Mouse (Mus musculus): ENCODE measurements around the gene Rarres1.

The Rarres1 gene

DNA sequence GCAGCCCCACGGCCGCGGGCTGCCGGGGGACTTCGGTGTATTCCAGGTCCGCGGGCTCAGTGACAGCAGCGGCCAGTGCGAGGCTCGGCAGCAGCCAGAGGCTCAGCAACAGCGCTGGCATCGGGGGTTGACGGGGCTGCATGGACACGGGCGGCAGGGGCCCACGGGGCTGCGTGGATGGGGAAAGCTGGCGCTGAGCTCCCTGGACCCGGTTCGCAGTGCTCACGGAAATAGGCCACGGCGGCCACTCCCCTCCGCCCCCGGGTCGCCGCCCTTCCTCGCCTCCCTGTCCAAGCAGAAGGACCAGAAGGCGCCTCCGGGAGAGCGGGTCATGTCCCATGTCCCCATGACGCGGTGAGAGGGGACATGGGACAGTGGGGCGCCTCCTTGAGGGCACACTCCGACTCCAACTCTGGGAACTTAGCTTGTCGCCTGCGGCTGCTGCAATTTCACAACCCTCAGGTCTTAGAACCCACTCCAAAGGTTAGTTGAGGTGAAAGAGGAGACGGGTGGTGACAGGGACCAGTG lies at the start of gene Rarres1:
Gene Rarres1 (minus strand): TSS at position 250 of the 528 bp plus-strand sequence.
- DNase-seq, result no peak

DNA sequence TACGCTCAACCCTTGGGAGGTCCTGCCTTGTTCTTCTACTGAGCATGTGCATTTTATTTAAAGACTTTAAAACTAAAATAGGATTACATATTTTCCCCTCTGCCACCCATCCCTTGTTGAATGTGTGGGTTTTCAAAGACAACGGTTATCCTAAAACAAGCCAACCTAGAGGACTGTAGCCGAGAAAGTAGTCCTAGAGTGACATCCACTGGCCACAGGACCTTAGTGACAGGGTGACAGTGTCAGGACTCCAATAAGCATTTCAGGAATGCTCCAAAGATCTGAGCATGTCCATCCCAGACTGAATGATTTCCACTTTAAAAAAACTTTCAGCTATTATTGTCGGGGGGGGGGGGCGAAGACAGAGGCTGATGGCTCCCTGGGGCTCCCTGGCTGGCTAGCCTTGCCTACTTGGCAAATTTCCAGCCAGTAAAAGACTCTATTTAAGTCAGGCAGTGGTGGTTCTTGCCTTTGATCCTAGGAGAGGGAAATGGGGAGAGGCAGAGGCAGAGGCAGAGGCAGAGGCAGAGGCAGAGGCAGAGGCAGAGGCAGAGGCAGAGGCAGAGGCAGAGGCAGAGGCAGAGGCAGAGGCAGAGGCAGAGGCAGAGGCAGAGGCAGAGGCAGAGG lies 49.5 kb upstream of the Rarres1 start:
- no peak for DNase-seq

DNA sequence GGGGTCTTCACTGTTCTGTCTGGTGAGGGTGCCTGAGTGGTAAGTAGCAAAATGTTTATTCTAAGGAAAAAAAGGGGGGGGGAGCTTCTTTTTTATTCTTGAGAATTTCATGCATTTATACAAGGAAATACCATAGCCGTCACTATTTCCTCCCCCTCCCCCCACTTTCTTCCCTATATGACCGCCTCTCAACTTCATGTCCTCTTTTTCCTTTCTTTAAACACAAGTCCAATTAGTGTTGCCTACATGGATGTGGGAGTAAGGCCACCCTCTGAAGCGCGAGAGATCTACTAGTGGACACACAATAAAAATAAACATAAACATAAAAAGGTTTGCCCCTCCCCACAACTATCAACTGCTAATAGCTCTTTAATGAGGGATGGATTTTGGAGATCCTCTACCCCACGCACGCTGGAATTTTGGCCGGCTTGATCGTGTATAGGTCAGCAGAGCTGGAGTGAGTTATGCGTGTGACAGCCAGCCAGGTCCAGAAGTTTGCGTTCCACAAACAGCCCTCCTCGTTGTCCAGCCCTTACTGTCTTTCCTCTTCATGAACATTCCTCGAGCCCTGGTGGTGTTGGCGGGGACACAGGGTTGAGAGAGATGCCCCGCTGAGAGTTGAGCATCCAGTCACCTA lies 42.5 kb upstream of the Rarres1 start:
- DNase-seq, result no peak

DNA sequence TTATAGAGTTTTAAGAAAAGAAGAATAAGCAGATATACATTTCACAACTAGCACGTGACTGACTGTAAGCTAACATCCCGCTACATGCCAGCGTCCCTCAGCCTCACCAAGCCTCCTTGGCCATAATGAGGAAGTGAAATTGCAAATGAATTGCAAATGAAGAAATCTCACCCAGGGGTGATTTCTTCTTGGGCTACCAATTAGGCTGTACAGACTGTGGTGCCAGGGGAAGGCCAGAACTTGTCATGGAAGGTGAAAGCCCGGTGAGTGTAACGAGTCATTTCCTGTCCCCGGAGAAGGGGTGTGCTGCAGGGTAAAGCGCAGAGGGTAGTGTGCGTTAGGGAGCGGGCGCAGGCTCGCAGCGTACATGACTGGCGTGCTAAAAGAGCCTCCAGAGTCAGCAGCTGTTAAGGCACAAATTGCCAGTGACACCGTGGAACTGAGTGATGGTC lies 41.9 kb upstream of the Rarres1 start:
- DNase-seq, result no peak

DNA sequence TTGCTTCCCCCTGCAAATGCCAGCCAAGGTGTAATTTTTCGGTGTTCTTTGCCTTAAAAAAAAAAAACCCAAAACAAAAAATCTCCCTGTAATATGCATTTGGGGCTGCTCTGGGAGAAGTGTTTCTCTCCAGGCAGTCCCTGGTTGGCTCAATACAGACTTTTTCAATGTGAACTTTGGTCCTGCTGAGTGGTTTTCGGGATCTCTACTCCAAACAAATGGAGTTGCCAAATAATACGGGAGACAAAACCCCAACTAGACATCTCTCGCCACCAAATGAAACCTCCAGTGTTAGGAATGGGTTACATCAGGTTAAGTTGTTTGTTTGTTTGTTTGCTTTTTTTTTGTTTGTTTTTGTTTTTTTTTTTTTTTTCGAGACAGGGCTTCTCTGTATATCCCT lies 39.9 kb upstream of the Rarres1 start:
- no peak for DNase-seq

DNA sequence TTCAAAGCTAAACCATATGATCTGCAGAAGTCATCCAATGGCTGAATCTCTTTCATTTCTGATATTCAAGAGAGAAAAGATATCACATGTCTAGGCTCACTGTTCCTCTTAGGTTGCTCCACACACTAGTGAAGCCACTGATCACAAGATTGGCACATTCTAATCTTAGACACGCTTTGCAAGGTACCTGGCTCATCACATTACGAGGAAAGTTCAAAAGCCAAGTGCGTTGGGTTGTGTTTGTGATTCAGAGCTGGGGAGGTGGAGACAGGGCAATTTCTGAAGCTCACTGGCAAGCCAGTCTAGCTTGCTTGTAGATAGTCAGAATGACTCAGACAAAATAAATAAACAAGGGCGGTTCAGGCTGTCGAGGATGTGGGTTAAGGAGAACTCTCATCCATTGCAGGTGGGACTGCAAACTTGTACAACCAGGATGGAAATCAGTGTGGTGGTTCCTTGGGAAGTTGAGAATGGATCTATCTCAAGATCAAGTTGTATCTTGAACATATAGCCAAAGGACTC lies 38.7 kb upstream of the Rarres1 start:
- no peak for DNase-seq

DNA sequence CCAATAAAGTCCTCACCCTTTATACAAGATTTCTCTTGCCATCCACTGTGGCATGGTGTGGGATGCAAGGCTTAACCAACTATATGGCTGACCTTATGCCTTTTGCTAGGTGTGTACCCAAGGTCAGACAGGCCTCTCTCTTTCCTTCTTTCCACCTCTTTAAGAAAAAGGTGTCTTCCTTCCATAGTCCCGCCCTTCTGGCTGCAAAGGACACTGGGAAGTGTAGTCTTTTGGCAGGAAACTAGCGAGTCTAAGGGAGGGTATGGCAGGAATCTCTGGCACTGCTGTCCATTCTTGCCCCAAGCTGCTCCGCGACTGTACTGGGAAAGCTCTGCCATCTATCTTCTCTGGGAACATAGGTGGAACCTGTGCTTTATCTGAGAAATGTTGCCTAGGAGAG lies 38.0 kb upstream of the Rarres1 start:
- no peak for DNase-seq

DNA sequence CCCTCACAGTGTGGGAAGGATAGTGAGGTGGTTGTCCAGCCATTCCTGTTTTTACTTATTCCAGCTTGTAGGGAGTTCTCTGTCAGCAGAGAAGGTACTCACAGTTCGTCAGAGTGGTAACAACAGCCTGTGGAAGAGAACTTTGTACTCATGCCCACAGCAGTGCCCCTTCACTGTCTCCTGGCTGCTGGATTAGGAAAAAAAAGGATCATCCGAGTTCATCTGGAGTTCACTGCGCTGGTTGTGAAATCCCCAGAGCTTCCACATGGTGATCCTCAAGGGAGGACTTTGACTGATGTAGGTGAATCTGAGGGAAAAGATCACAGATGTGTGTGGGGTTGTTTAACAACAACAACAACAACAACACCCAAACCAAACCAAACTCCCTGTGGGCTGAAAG lies 35.9 kb upstream of the Rarres1 start:
- no peak for DNase-seq

DNA sequence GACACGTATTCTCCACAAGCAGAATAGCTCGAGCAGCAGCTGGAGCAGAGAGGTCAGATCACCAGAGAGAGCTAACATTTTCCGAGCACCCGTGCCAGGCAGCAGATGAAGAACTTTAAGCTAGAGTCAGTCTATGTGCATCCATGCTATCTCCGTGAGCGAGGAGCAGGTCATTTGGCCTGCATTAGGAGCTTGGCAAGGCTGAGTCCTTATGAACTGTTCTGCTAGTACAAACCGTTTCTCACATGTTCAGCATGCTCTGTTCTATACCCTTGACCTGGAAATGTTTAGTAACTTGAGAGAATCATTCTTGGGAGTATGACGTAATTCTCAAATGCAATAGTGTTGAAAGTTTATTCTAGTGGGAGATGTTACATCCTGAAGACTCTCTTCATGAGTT lies 28.3 kb upstream of the Rarres1 start:
- DNase-seq, result no peak

DNA sequence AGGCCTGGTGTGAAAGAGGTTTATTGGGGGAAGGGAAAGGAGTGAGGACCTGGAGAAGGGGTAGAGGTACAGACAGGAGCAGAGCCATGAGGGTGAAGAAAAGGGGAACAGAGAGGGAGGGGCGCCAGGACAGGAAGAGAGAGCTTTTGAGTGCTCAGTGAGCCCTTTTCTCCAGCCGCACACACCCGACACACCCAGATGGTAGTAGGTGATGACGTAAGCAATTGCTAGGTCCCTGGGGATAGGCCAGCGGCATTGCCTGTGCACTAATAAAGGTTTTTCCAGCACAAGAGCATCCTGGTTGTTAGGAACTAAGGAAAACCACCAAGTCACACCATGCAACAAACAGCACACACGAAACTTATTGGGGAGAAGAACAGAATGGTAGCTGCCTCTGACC lies 9.4 kb upstream of the Rarres1 start:
- no peak for DNase-seq

DNA sequence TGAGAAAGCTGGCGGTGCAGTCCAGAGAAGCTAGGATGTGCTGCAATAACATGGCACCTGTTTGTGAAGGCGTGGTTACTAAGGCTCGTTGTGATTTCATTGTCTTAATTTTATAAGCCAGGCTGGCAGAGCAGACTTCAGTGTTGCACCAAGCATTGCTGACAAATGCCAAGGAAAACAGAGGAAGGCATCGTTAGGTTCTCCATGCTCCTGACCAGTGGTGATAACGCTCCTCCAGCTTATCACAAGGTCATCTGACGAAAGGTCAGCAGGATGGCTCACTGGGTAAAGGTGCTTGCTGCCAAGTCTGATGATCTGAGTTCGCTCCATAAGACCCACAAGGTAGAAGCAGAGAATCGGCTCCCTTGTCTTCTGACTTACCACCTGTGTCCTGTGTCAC lies 7.4 kb upstream of the Rarres1 start:
- DNase-seq, result no peak

DNA sequence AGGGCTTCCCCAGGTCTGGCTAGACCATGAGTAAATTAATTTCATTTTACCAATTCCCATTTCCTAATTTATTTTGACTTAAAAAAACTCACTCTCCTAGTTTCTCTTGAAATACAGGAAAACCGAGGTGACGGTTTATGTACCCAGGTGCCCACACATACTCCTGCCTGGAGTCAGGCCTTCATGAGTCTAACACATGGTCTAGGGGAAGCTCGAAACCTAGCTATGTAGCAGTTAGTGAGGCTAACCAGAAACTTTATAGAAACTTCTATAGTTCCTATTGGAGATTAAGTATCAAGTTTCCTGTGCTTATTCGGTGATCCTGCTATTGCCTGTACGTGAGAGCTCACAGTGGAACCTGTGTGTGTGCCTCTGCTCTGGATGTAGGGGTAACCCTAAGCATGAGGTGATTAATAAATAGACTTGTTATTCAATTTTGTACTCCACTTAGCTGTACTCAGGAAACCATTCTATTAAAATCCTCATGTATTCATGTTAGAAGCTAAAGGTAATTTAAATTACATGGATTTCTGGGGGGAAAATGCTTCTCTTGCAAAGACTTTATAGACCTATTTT lies 5.3 kb upstream of the Rarres1 start:
- no peak for DNase-seq

DNA sequence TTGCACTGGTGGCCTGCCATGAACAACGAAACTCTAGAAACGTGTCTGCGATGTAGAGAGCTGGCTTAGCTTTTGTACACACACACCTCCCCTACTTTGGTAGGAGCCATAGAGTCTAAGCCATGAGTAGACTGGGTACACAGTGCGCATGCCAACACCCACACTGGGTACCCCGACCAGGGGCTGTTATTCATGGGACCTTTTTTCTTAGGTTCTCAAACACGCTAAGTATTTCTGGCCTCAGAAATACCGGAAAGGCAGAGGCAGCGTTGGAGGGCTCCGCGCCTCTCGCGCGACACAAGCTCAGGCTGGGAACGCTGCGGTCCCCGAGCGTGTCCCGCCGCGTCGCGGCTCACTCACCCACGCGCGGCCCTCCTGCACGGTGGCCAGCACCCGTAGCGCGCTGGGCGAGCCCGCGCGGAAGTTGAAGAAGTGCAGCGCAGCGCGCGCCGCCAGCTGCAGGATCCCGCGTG lies 486 bp downstream of the Rarres1 start:
- DNase-seq, result no peak

DNA sequence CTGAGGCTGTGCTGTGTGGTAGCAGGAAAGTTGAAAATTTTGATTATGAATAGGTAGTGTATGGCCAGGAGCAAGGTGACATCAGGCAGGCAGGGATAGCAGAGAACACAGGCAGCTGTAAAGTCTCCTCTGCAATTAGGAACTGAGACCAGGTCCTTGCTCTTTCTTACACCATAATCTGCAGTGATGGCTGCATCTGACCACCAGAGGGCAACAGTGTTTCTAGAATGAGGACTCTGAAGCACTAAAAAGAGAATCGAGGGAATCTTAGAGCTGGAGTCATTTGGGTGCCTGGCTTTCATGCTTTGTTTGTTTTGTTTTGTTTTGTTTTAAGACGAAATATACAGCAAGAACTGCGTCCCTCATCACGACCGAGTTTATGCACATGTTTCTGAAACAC lies 2.5 kb downstream of the Rarres1 start:
- peak; percentile 26 for DNase-seq

DNA sequence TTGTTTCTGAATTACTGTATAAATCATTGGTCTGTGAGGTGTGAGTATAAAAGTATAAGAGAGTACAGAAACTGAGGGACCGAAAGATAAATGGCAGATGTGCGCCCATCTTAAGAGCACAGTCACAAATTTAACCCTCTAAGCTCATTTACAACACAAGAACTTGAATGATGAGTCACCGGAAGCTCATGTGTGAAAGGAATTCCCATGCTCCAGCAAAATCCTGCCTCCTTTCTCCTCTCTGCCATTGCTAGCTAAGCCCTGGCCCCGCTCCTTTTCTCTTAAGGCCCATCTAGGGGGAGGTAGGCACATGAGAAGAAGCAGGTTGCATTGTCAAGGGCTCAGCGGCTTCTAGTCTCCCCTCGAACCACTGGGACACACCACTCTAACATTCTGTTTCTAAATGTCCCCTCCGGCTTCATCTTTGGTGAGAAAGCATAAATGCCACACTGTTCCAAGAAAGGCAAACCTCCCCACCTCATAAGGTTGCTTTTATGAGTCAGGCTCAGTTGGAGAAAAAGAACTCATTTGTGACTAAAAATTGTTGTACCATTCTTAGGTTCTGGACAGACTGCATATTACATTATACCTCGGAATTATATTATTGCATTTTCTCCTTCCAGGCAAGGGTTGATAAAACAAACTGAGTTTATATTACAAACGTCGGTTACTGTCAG lies 7.0 kb downstream of the Rarres1 start:
- DNase-seq, result no peak

DNA sequence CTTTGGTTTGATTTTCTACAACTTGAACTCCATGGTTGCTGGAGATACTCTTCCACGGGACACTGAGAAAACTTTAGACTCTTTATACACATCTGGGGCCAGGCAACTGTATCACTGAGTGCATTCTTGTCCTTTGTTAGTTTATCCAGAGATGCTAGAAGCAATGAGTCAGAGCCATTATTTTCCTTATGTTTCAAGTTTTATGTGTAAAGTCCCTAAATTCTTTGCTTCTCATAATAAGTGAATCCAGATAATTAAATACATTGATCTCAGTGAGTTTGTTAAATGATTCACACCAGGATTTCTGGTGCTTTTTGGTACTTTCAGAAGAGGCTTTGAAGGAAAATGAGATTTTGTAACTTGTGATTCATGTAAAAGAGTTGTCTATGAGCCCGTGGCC lies 10.0 kb downstream of the Rarres1 start:
- DNase-seq, result no peak

DNA sequence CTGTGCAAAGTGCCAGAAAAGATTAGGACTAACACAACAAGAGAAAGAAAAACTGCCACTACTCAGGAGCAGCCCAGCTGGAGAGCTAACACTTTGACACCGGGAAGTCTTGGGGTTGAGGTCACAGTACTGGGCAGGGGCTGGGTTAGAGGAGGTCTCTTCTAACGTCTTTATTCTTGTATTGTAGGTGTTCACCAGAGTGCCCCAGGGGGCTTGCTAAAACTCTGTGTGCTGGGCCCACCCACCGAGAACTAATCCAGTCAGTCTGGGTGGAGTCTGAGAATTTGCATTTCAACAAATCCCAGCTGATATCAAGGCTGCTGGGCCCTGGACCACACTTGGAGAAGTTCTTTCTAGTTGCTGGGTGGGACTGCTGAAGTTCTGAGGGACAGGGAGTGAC lies 11.4 kb downstream of the Rarres1 start:
- DNase-seq, result no peak

DNA sequence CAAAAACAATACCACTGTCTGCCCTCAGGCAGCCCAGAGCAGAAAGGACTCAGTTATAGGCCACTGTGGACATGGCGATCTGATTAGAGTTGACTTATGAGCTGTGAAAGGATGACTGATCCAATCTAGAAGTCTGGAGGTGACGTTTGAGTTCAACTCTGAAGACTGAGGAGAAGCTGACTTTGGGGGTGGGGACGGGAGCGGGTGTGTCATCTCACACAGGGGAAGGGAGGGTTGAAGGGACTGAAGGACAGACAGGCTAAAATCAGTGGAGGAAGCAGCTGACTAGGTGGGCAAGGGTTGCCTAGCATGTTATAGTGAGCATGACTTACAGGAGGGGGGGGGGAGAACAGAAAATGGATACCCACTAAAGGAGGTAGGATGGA lies 15.9 kb downstream of the Rarres1 start:
- no peak for DNase-seq

DNA sequence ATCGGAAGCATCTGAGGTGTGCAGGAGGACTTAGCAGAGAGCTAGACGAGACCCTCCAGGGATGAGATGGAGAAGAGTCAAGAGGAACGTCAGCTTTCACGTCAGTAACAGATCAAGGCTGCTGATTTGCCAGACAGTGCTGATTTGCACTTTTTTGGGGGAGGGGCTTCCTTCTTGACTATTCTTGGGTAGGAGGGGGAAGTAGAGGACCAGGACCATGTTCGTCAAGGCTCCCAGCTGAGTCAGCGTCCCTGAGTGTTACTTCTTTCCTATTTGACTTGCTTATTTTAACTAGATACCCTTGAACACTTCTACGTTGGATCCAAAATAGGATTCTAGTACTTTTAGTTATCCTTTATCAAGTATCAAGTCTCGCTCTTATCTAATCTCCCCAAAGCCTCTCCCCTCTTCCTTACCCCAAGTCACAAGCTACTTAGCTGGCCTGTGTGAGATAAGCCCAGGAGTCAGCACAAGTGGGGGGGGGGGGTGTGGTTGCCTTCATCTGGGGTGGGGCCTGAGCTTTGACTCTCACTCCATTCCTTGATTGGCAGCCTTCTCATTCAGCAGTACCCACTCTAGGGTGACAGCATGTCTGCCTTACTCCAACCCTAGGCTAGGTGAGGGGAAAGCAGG lies 16.4 kb downstream of the Rarres1 start:
- DNase-seq, result no peak

DNA sequence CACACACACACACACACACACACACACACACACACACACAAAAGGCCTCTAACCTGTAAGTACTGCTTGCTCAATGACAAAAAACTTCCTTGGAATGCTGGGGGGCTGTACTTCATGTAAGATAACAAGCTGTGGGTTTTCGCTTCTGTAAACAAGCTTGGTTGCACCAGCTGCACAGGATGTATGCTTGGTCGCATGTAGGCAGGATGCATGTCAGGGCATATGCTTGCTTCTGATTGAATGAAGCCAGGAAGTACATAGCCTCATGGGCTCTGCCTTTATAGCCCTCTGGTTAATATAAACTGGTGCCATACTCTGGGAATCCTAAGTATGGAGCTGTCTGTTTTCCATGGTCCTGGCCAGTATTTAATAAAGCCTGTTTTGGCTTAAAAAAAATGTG lies 17.3 kb downstream of the Rarres1 start:
- no peak for DNase-seq

DNA sequence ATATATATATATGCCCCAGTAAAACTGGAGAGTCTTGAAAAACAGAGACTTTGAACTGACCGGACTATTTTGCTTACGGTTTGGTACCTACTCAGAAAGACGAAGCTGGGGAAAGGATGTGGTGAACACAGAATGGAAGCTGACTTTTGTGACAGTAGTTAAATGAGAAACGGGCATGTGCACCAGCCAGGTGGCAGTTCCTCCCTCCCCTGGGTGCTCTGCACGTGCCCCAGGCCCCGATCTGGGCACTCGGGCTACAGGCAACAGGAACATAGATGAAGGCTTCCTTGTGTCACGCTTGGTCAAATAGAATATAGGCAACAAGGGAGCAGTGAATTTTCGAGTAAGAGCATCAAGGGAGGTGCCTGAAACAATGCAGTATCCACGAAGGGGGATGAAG lies 19.0 kb downstream of the Rarres1 start:
- no peak for DNase-seq

DNA sequence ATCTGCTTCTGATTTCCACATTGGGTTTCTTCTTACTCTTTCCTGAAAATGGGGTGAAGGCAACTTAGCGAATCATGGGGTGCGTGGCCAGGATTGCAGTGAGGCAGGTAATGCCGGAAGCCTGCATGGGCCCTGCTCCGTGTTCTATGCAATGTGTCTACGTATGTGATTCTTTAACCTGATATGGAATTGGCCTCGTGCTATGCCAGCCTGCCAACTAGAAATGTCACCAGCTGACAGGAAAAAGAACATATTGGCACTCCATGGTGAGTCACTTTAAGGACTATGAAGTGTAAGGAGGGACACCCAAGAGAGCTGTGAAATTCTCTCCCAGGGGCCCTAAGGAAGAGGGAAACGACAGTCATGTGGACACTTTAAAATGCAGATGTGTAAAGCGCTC lies 22.2 kb downstream of the Rarres1 start:
- no peak for DNase-seq

Measured in cerebellum, adult 11-12 months (tissue).